Mouse (Mus musculus) liver, embryonic 14.5 days (tissue): ENCODE data around the gene Atm. TPM values are rescaled to one million over a fixed set of nuclear protein-coding genes. Genes with fewer than 3 reads are reported as not detected.
A peak's percentile ranks its signal among the peaks of the same experiment; 100 is the strongest.

ENCODE experiments used
- ATAC-seq: fragments of 200-750 bp; cut with Nextera tagmentation; 2 replicates; pipeline ENCODE4 v1.8.0; 2017; ENCODE audit warnings: moderate number of reproducible peaks, mild to moderate bottlenecking, moderate library complexity; ENCODE audit not compliant: insufficient read depth
- DNase-seq, 3 experiments: peaks; one replicate each; pipeline ENCODE4 v3.0.0-alpha.2; 2012 to 2013; ENCODE audit warnings: low read depth in 3 of 3, low spot score in 3 of 3
- H3K27ac ChIP-seq: fragments of 300-500 bp; sonication (generic); 2 replicates; pipeline ENCODE4 v1.5.1; 2014; ENCODE audit warnings: moderate library complexity, mild to moderate bottlenecking, control low read depth, inconsistent platforms
- H3K27me3 ChIP-seq: fragments of 300-500 bp; sonication (generic); 2 replicates; pipeline ENCODE4 v1.6.1; 2014; ENCODE audit warnings: mild to moderate bottlenecking, low read length, moderate library complexity; ENCODE audit not compliant: control insufficient read depth, insufficient read depth
- H3K36me3 ChIP-seq: fragments of 300-500 bp; sonication (generic); replicated peaks from 2 replicates; pipeline ENCODE4 v1.6.1; 2014; ENCODE audit warnings: low read depth; ENCODE audit not compliant: control insufficient read depth, insufficient read depth
- H3K4me1 ChIP-seq, 2 experiments: fragments of 200-500 bp in 1 of 2; fragments of 300-500 bp in 1 of 2; sonication (generic) in 1 of 2; replicated peaks; 2 replicates each; pipeline ENCODE4 v1.6.1; 2012 to 2014; ENCODE audit warnings: antibody characterized with exemption in 1 of 2, inconsistent platforms in 1 of 2, low read length in 1 of 2; ENCODE audit not compliant: control insufficient read depth in 2 of 2, insufficient read depth in 2 of 2
- H3K4me2 ChIP-seq: fragments of 300-500 bp; sonication (generic); 2 replicates; pipeline ENCODE4 v1.6.1; 2014; ENCODE audit warnings: low read depth, mild to moderate bottlenecking, control low read depth, moderate library complexity
- H3K4me3 ChIP-seq, 2 experiments: fragments of 200-500 bp in 1 of 2; fragments of 300-500 bp in 1 of 2; sonication (generic) in 1 of 2; 2 replicates each; pipeline ENCODE4 v1.5.1; 2012 to 2014; ENCODE audit warnings: low read depth in 2 of 2, low read length in 2 of 2, mild to moderate bottlenecking in 2 of 2, control low read depth in 1 of 2, inconsistent platforms in 1 of 2, moderate library complexity in 1 of 2; ENCODE audit not compliant: insufficient read depth in 1 of 2
- H3K9ac ChIP-seq: fragments of 300-500 bp; sonication (generic); replicated peaks from 2 replicates; pipeline ENCODE4 v1.6.1; 2014; ENCODE audit warnings: mild to moderate bottlenecking, control low read depth, moderate library complexity
- H3K9me3 ChIP-seq: fragments of 300-500 bp; sonication (generic); 2 replicates; pipeline ENCODE4 v1.6.1; 2016; ENCODE audit warnings: low read length, mixed read lengths; ENCODE audit not compliant: control insufficient read depth
- CTCF ChIP-seq: IDR thresholded peaks from 2 replicates; pipeline ENCODE4 v1.5.1; 2016; ENCODE audit warnings: antibody characterized with exemption, low read depth, control low read depth
- EP300 ChIP-seq: IDR thresholded peaks from 2 replicates; pipeline ENCODE4 v1.6.1; 2016; ENCODE audit warnings: antibody characterized with exemption, low read depth
- WGBS: fragments of 180-500 bp; shearing (Covaris S2); extraction: QIAGEN DNeasy Blood & Tissue Kit; methylation state at CpG from one replicate; pipeline ENCODE4 v1.1.7; 2014; ENCODE audit not compliant: insufficient replicate concordance; 5-methylcytosine and 5-hydroxymethylcytosine counted together
- polyA plus RNA-seq, 2 experiments: library from polyadenylated mRNA; depleted of rRNA in 1 of 2; stranded (reverse) in 1 of 2; unstranded in 1 of 2; fragments of >200 nt; fragmentation: Nextera tagmentation in 1 of 2; extraction: Ambion mirVana in 1 of 2; gene quantifications; 2 replicates each; pipeline versions ENCODE4 v1.2.1 to v1.2.3; 2012 to 2014

Gene Atm
- polyA plus RNA-seq, 2 experiments: 2.7 to 3.5 TPM

DNA sequence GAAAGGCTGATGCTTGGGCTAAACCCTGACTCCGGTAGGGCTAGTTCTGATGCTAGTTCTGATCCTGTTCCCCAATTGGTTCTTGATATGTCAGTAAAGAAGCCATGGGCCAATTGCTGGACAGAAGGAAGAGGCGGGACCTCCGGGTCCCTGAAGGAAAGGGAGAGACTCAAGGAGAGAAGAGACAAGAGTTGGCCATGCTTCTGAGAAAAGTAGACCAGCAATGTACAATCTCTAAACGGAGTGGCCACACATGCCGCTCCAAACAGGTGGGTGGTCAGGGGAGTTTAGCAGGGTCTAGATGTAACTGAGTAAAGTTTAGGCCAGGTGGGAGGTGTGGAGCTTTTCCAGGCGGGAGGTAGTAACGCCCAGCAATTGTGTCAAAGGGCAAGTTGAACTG lies 28.5 kb downstream of the Atm start:
- no peak overlapping the region for H3K4me2 ChIP-seq
- H3K9ac ChIP-seq: no peak overlapping the region
- H3K4me1 ChIP-seq: no peaks in the 10 kb centered on the region
- DNase-seq (peak in 2 of 3 experiments; percentile 1 to 2), ATAC-seq (no peak)
- H3K36me3 ChIP-seq: no peaks in the 10 kb centered on the region
- no peak overlapping the region for H3K27ac ChIP-seq
- H3K27me3 ChIP-seq: no peaks in the 10 kb centered on the region
- 0 out of 4 replicates have a peak overlapping the region, but pooled peaks of 1 of the 2 experiments have one; percentile 13 for H3K4me3 ChIP-seq
- no peaks in the 10 kb centered on the region for H3K9me3 ChIP-seq
- 76% methylated on average over 7 of the region's 7 CpGs for WGBS
- TF ChIP-seq CTCF: no peak
- TF ChIP-seq EP300: no peak

DNA sequence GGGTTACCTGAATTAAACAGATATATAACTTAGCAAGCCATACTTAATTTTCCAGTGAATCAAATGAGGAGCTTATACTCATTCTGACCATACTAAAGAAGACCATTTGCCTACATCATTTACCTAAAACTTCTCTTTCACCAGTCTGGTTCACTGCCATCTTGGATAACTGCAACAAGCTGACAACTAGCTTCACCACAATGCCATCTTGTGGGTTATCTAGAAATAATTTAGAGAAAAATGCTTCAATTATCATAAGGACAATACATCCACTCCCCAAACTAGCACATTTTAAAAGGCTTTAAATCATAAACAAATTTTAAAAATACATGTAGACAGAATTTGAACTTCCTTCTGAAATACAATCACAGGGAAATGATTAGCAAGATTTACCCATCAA lies 50.7 kb downstream of the Atm start:
- Histone ChIP-seq H3K4me1 (no peaks in the 10 kb centered on the region), H3K9me3 (no peaks in the 10 kb centered on the region), H3K4me2 (no peak overlapping the region), H3K27me3 (no peaks in the 10 kb centered on the region), H3K4me3 (no peak overlapping the region), H3K36me3 (no peaks in the 10 kb centered on the region; the same call in 1 of the 2 replicates), H3K27ac (no peak overlapping the region), H3K9ac (no peak overlapping the region)
- no peak for DNase-seq
- no peak for TF ChIP-seq CTCF
- no peak for TF ChIP-seq EP300
- no peak for ATAC-seq

DNA sequence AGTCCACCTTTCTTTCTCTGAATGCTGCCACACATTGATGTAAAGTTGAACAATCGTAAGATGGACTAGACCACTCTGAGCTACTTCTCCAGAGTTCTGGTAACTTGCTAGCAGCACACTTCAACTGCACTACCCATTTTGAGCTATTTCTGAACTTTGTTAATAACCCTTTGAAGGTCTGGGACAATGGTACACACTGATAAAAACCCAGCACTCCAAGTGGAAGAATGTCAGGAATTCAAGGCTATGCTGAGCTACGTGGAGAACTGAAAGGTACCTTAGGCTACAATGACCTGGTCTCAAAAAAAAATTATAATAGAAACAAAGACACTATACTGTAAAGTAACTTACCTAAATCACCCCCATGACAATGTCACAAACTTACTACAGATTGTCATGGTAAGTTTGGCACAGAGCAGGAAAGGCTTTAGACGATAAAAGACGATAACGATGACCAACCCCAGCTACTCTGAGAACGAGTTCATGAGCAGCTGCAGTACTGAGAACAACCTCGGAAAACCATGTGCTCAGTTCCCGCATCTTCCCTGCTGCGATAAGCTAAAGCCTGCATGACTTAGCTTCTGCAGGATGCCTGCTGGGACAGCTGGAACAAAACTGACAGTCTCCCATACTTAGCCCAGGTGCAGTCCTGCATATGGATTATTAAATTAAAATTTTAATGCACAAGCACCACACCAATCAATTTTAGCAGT lies 63.6 kb downstream of the Atm start:
- 73% methylated on average over 9 of the region's 9 CpGs for WGBS
- Histone ChIP-seq H3K4me2 (no peak overlapping the region), H3K9me3 (no peaks in the 10 kb centered on the region), H3K36me3 (no peaks in the 10 kb centered on the region; the same call in 1 of the 2 replicates), H3K4me1 (no peaks in the 10 kb centered on the region), H3K27ac (no peak overlapping the region), H3K4me3 (no peak overlapping the region), H3K9ac (no peak overlapping the region), H3K27me3 (no peaks in the 10 kb centered on the region)
- ATAC-seq (no peak), DNase-seq (no peak)
- no peak for TF ChIP-seq EP300
- no peak for TF ChIP-seq CTCF

DNA sequence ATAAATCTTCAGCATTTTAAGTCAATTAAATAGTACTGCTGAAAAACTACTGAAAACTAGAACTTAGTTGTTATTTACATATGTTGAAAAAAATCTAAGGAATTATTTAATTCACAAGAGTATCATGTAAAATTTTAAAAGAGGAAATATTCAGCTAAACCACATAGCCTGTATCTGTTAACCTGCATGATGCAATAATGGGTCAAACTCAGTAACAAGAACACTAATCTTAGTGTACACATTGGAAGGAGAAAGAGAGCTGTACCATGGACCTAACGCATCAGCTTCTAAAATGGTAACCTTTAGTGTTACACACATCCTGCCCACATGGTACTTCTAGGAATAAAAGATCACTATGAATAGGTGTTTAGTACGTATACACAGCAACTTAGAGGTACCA lies 84.5 kb downstream of the Atm start:
- TF ChIP-seq EP300: no peak
- no peak for TF ChIP-seq CTCF
- no peaks in the 10 kb centered on the region for H3K9me3 ChIP-seq

DNA sequence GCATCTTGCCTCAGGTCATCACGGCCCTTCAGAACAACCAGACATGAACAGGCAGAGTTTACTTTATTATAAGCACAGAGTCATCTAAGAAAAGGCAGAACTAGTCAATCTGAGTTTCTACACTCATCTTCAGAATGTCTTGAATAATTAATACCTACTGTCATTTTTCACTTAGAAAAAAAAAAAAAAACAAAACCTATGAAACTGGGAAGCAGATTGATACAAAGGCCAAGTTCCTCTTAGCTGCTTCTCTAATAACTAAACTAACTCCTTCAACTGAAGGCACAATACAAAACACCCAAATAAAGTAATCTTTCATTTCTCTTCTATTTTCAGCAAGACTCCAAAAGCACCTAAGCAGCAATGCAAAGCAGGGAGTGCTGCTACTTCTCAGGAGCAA lies 85.9 kb downstream of the Atm start:
- Histone ChIP-seq H3K4me1 (no peaks in the 10 kb centered on the region), H3K36me3 (no peaks in the 10 kb centered on the region; the same call in none of the 2 replicates), H3K4me2 (no peak overlapping the region), H3K27me3 (no peaks in the 10 kb centered on the region), H3K9me3 (no peaks in the 10 kb centered on the region), H3K4me3 (no peak overlapping the region), H3K27ac (no peak overlapping the region), H3K9ac (no peak overlapping the region)
- TF ChIP-seq EP300: no peak
- ATAC-seq (no peak), DNase-seq (no peak)
- WGBS: 63% methylated on average over 1 of the region's 1 CpGs

More for the DNA sequence above, 84.5 kb downstream of the Atm start:
- 69% methylated on average over 2 of the region's 2 CpGs for WGBS
- Histone ChIP-seq H3K27ac (no peak overlapping the region), H3K36me3 (no peaks in the 10 kb centered on the region; the same call in 1 of the 2 replicates), H3K9ac (no peak overlapping the region), H3K4me3 (no peak overlapping the region), H3K4me2 (no peak overlapping the region), H3K27me3 (no peaks in the 10 kb centered on the region), H3K4me1 (no peaks in the 10 kb centered on the region)
- no peak for ATAC-seq
- no peak for DNase-seq
